Mouse (Mus musculus): ENCODE measurements at regions not wholly inside any gene's neighbourhood (a gene's known extent, or its start where the extent isn't known, plus 50 kb on each side); places are given as distances from the start of the nearest gene placed in this dataset.

- H3K27ac ChIP-seq (ENCODE audit: insufficient read depth, low read depth) = no peak overlapping the region
- no peak overlapping the region for H3K4me2 ChIP-seq (ENCODE audit: insufficient read depth, low read depth, poor library complexity, severe bottlenecking)
- TF ChIP-seq ETS1 (conservative IDR thresholded peaks at IDR 0.05; ENCODE audit: low read depth, low read length) (no peak), EP300 (IDR thresholded peaks at IDR 0.05; ENCODE audit: low read length) (no peak), MAZ (IDR thresholded peaks at IDR 0.05; ENCODE audit: low read depth, low read length) (no peak), SIN3A (IDR thresholded peaks at IDR 0.05; ENCODE audit: low read length) (no peak), NELFE (IDR thresholded peaks at IDR 0.05; ENCODE audit: low read depth, low read length) (no peak), JUND (conservative IDR thresholded peaks at IDR 0.05; ENCODE audit: low read depth, low read length) (no peak), USF1 (IDR thresholded peaks at IDR 0.05; ENCODE audit: low read depth, low read length) (no peak), NRF1 (IDR thresholded peaks at IDR 0.05; ENCODE audit: low read depth, low read length) (no peak), ZC3H11A (IDR thresholded peaks at IDR 0.05; ENCODE audit: low read depth, low read length) (no peak)
- no peak overlapping the region for H3K9ac ChIP-seq (ENCODE audit: insufficient read depth, low read depth)
- peaks cover 6% of the 10 kb centered on the region for H3K9me3 ChIP-seq (replicated peaks; ENCODE audit: low read length)
- H3K4me1 ChIP-seq (ENCODE audit: control insufficient read depth in 1 of 2, insufficient read depth in 2 of 2) = no peaks in the 10 kb centered on the region
- dilution Hi-C loops (cut with MboI; ENCODE audit: extremely low pct_ligation_motif_present, extremely low pct_unique_long_range_greater_than_20kb, low sequenced_read_pairs) = no loop called here
- H3K27me3 ChIP-seq (replicated peaks) = peaks cover 68% of the 10 kb centered on the region
- no peak overlapping the region for H3K4me3 ChIP-seq (replicated peaks in 1 of 3; ENCODE audit: low read depth in 2 of 3, low read length in 2 of 3, poor library complexity in 1 of 3)
- in situ Hi-C loops (cut with MboI; ENCODE audit: low pct_ligation_motif_present, low pct_unique_long_range_greater_than_20kb, low sequenced_read_pairs) = no loop called here
- H3K36me3 ChIP-seq (replicated peaks in 1 of 2; ENCODE audit: control insufficient read depth in 1 of 2, insufficient read depth in 1 of 2, low read length in 1 of 2) = no peaks in the 10 kb centered on the region
- no peak for DNase-seq (ENCODE audit: extremely low read depth)
- no peaks in the 10 kb centered on the region for H3K79me2 ChIP-seq (replicated peaks; ENCODE audit: control insufficient read depth, extremely low read depth, insufficient read depth, poor library complexity, severe bottlenecking)
These were observed 346.5 kb downstream of the Wdr11 start for GRCm38 (mm10) chr7:129938141-129938540.

GRCm38 (mm10) chr7:129939266-129939665 lies 347.6 kb downstream of the Wdr11 start:
- no peak for TF ChIP-seq BHLHE40 (IDR thresholded peaks at IDR 0.05; ENCODE audit: low read depth, low read length)
- no peak for TF ChIP-seq GABPA (IDR thresholded peaks at IDR 0.05; ENCODE audit: insufficient replicate concordance, low read depth, low read length)
- TF ChIP-seq MAZ (IDR thresholded peaks at IDR 0.05; ENCODE audit: low read depth, low read length) = no peak
- no peak for TF ChIP-seq ZMIZ1 (IDR thresholded peaks at IDR 0.05; ENCODE audit: low read depth, low read length)
- no peak for TF ChIP-seq CHD1 (IDR thresholded peaks at IDR 0.05; ENCODE audit: low read depth, low read length)
- Histone ChIP-seq H3K4me1 (ENCODE audit: control insufficient read depth in 1 of 2, insufficient read depth in 2 of 2) (no peaks in the 10 kb centered on the region), H3K27me3 (replicated peaks) (peaks cover 63% of the 10 kb centered on the region), H3K27ac (ENCODE audit: insufficient read depth, low read depth) (no peak overlapping the region), H3K9ac (ENCODE audit: insufficient read depth, low read depth) (no peak overlapping the region), H3K9me3 (replicated peaks; ENCODE audit: low read length) (peaks cover 6% of the 10 kb centered on the region), H3K79me2 (replicated peaks; ENCODE audit: control insufficient read depth, extremely low read depth, insufficient read depth, poor library complexity, severe bottlenecking) (no peaks in the 10 kb centered on the region), H3K36me3 (replicated peaks in 1 of 2; ENCODE audit: control insufficient read depth in 1 of 2, insufficient read depth in 1 of 2, low read length in 1 of 2) (no peaks in the 10 kb centered on the region), H3K4me3 (replicated peaks in 1 of 3; ENCODE audit: low read depth in 2 of 3, low read length in 2 of 3, poor library complexity in 1 of 3) (no peak overlapping the region), H3K4me2 (ENCODE audit: insufficient read depth, low read depth, poor library complexity, severe bottlenecking) (no peak overlapping the region)
- dilution Hi-C loops (cut with MboI; ENCODE audit: extremely low pct_ligation_motif_present, extremely low pct_unique_long_range_greater_than_20kb, low sequenced_read_pairs) (no loop called here), in situ Hi-C loops (cut with MboI; ENCODE audit: low pct_ligation_motif_present, low pct_unique_long_range_greater_than_20kb, low sequenced_read_pairs) (no loop called here)
- no peak for DNase-seq (ENCODE audit: extremely low read depth)

- H3K27me3 ChIP-seq (replicated peaks) = peaks cover 63% of the 10 kb centered on the region
- H3K4me3 ChIP-seq (replicated peaks in 1 of 3; ENCODE audit: low read depth in 2 of 3, low read length in 2 of 3, poor library complexity in 1 of 3) = no peak overlapping the region
- H3K79me2 ChIP-seq (replicated peaks; ENCODE audit: control insufficient read depth, extremely low read depth, insufficient read depth, poor library complexity, severe bottlenecking) = no peaks in the 10 kb centered on the region
- dilution Hi-C loops (cut with MboI; ENCODE audit: extremely low pct_ligation_motif_present, extremely low pct_unique_long_range_greater_than_20kb, low sequenced_read_pairs) = no loop called here
- H3K36me3 ChIP-seq (replicated peaks in 1 of 2; ENCODE audit: control insufficient read depth in 1 of 2, insufficient read depth in 1 of 2, low read length in 1 of 2) = no peaks in the 10 kb centered on the region
- TF ChIP-seq RCOR1 (conservative IDR thresholded peaks at IDR 0.05; ENCODE audit: low read depth, low read length) (no peak), POLR2A (IDR thresholded peaks at IDR 0.05; ENCODE audit: low read depth, low read length) (no peak), MAFK (IDR thresholded peaks at IDR 0.05; ENCODE audit: insufficient replicate concordance, low read length) (no peak), JUN (IDR thresholded peaks at IDR 0.05; ENCODE audit: insufficient read depth, low read depth, low read length) (no peak), TCF12 (IDR thresholded peaks at IDR 0.05; ENCODE audit: low read depth, low read length) (no peak), ZMIZ1 (IDR thresholded peaks at IDR 0.05; ENCODE audit: low read depth, low read length) (no peak), SMC3 (IDR thresholded peaks at IDR 0.05; ENCODE audit: low read depth, low read length) (no peak), MAZ (IDR thresholded peaks at IDR 0.05; ENCODE audit: low read depth, low read length) (no peak)
- in situ Hi-C loops (cut with MboI; ENCODE audit: low pct_ligation_motif_present, low pct_unique_long_range_greater_than_20kb, low sequenced_read_pairs) = no loop called here
- DNase-seq (ENCODE audit: extremely low read depth) = no peak
- H3K9ac ChIP-seq (ENCODE audit: insufficient read depth, low read depth) = no peak overlapping the region
- H3K9me3 ChIP-seq (replicated peaks; ENCODE audit: low read length) = no peaks in the 10 kb centered on the region
- no peak overlapping the region for H3K4me2 ChIP-seq (ENCODE audit: insufficient read depth, low read depth, poor library complexity, severe bottlenecking)
- no peaks in the 10 kb centered on the region for H3K4me1 ChIP-seq (ENCODE audit: control insufficient read depth in 1 of 2, insufficient read depth in 2 of 2)
- no peak overlapping the region for H3K27ac ChIP-seq (ENCODE audit: insufficient read depth, low read depth)
These were observed 349.8 kb downstream of the Wdr11 start for GRCm38 (mm10) chr7:129941311-129942029.

Data from CH12.LX (cell line).